Mouse (Mus musculus): ENCODE measurements around the gene Epx.
A peak's percentile ranks its signal among the peaks of the same experiment; 100 is the strongest.

Epx gene

GRCm38 (mm10) chr11:87840676-87841075 lies 34.7 kb downstream of the Epx start:
- no peak for DNase-seq (ENCODE audit: low spot score)

GRCm38 (mm10) chr11:87828239-87828900 lies 47.0 kb downstream of the Epx start, which contains the start of gene Lpo:
Gene Lpo, minus strand, starts transcription at chr11:87828289.
- DNase-seq (ENCODE audit: low spot score), result no peak

- DNase-seq (ENCODE audit: low spot score), result no peak
Observed at GRCm38 (mm10) chr11:87821502-87821901, 53.8 kb downstream of the Epx start.

- DNase-seq (ENCODE audit: low spot score), result no peak
Observed at GRCm38 (mm10) chr11:87817443-87817773, 57.9 kb downstream of the Epx start.

- DNase-seq (ENCODE audit: low spot score), result peak; percentile 22
Observed at GRCm38 (mm10) chr11:87816707-87817442, 58.5 kb downstream of the Epx start.

GRCm38 (mm10) chr11:87814831-87815230 lies 60.5 kb downstream of the Epx start:
- DNase-seq (ENCODE audit: low spot score), result no peak
